Mouse (Mus musculus) hindbrain, embryonic 10.5 days (tissue): ENCODE data around the gene Dync2li1. TPM values are rescaled to one million over a fixed set of nuclear protein-coding genes. Genes with fewer than 3 reads are reported as not detected.

ENCODE experiments used
- DNase-seq: peaks from one replicate; pipeline ENCODE4 v3.0.0-alpha.2; 2017; ENCODE audit warnings: low spot score
- H3K27ac ChIP-seq: fragments of 300-500 bp; sonication (generic); 2 replicates; pipeline ENCODE4 v1.5.1; 2016; ENCODE audit warnings: mild to moderate bottlenecking, moderate library complexity
- H3K27me3 ChIP-seq: fragments of 300-500 bp; sonication (generic); 2 replicates; pipeline ENCODE4 v1.6.1; 2016; ENCODE audit warnings: mild to moderate bottlenecking; ENCODE audit not compliant: poor library complexity, insufficient read depth, severe bottlenecking
- H3K36me3 ChIP-seq: fragments of 300-500 bp; sonication (generic); 2 replicates; pipeline ENCODE4 v1.6.1; 2016; ENCODE audit warnings: mild to moderate bottlenecking, moderate library complexity
- H3K4me1 ChIP-seq: fragments of 300-500 bp; sonication (generic); replicated peaks from 2 replicates; pipeline ENCODE4 v1.6.1; 2016; ENCODE audit warnings: mild to moderate bottlenecking
- H3K4me3 ChIP-seq: fragments of 300-500 bp; sonication (generic); 2 replicates; pipeline ENCODE4 v1.5.1; 2016; ENCODE audit warnings: mild to moderate bottlenecking, moderate library complexity
- H3K9me3 ChIP-seq: fragments of 300-500 bp; sonication (generic); 2 replicates; pipeline ENCODE4 v1.6.1; 2016; ENCODE audit warnings: mild to moderate bottlenecking, moderate library complexity
- WGBS: fragments of 180-500 bp; shearing (Covaris S2); methylation state at CpG from one replicate; pipeline ENCODE4 v1.1.7; 2016; 5-methylcytosine and 5-hydroxymethylcytosine counted together
- polyA plus RNA-seq: library from polyadenylated mRNA; unstranded; fragments of >200 nt; fragmentation: Nextera tagmentation; extraction: Ambion mirVana; gene quantifications from 2 replicates; pipeline ENCODE4 v1.2.1, GENCODE M21; 2016

The Dync2li1 gene
- polyA plus RNA-seq, 1 experiment from 2014 or later: 30.0 TPM

- H3K36me3 ChIP-seq: 0 out of 2 replicates have a peak, but pooled peaks cover 8% of the 10 kb centered on the region
- no peaks in the 10 kb centered on the region for H3K9me3 ChIP-seq
- no peaks in the 10 kb centered on the region for H3K27me3 ChIP-seq
- H3K4me1 ChIP-seq: peaks cover 7% of the 10 kb centered on the region
- WGBS: 82% methylated on average over 8 of the region's 8 CpGs
- no peak overlapping the region for H3K4me3 ChIP-seq
- DNase-seq: no peak
- H3K27ac ChIP-seq: no peak overlapping the region
These were observed 10.0 kb downstream of the Dync2li1 start for GRCm38 (mm10) chr17:84636328-84636727.

GRCm38 (mm10) chr17:84637971-84638370 lies 11.7 kb downstream of the Dync2li1 start:
- Histone ChIP-seq H3K4me1 (peaks cover 9% of the 10 kb centered on the region), H3K4me3 (no peak overlapping the region), H3K27ac (no peak overlapping the region), H3K36me3 (0 out of 2 replicates have a peak, but pooled peaks cover 8% of the 10 kb centered on the region), H3K27me3 (no peaks in the 10 kb centered on the region), H3K9me3 (no peaks in the 10 kb centered on the region)
- WGBS: 95% methylated on average over 6 of the region's 6 CpGs
- no peak for DNase-seq

DNA sequence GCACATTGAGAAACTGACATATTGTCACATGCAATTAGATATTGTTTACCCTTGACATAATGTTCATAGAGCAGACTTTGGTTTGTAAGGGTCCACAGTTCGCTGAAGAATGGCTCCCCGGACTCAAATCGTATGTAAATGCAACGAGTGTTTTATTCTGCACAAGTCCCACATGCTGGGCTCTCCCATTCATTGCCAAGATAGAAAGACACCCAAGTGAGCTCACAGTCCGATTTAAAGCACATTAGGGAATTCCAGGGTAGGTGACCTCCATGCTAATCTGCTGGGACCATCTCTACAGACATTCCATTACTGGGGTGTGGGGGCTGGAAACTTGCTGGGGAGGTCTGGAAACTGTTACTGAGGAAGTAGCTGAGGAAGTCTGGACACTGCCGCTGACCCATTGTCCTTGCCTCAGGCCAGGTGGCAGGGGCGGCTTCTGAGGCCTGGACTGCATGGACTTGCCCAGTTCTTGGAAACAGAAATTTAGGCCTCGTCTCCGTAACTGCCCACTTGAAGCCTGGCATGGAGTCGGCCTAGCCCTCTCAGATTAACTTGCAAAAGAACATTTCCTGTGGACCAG lies 13.6 kb downstream of the Dync2li1 start:
- 67% methylated on average over 10 of the region's 10 CpGs for WGBS
- H3K27me3 ChIP-seq: no peaks in the 10 kb centered on the region

DNA sequence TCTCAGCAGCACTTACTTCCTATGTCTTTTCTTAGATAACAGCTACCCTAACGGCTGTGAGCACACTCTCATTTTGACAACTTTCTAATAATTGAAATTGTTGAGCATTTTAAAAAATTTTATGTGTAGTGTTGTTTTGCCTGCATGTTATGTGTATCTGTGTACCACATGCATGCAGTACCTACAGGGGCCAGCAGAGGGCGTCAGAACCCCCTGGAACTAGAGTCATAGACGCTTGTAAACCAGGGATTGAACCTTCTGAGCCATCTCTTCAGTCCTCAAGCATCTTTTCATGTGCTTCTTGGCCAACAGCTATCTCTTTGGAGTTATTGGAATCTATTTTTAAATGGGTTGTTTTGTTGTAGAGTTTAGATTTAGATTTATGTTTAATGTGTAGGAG lies 15.6 kb downstream of the Dync2li1 start:
- H3K27me3 ChIP-seq: no peaks in the 10 kb centered on the region
- peaks cover 40% of the 10 kb centered on the region for H3K4me1 ChIP-seq
- no peaks in the 10 kb centered on the region for H3K9me3 ChIP-seq
- peak; percentile 54 for DNase-seq
- H3K36me3 ChIP-seq: 0 out of 2 replicates have a peak, but pooled peaks cover 4% of the 10 kb centered on the region
- no peak overlapping the region for H3K27ac ChIP-seq
- WGBS: 36% methylated on average over 3 of the region's 3 CpGs
- H3K4me3 ChIP-seq: no peak overlapping the region

More for the DNA sequence above, 13.6 kb downstream of the Dync2li1 start:
- Histone ChIP-seq H3K4me3 (no peak overlapping the region), H3K27ac (no peak overlapping the region), H3K4me1 (peaks cover 22% of the 10 kb centered on the region), H3K36me3 (0 out of 2 replicates have a peak, but pooled peaks cover 4% of the 10 kb centered on the region), H3K9me3 (no peaks in the 10 kb centered on the region)
- DNase-seq: no peak

DNA sequence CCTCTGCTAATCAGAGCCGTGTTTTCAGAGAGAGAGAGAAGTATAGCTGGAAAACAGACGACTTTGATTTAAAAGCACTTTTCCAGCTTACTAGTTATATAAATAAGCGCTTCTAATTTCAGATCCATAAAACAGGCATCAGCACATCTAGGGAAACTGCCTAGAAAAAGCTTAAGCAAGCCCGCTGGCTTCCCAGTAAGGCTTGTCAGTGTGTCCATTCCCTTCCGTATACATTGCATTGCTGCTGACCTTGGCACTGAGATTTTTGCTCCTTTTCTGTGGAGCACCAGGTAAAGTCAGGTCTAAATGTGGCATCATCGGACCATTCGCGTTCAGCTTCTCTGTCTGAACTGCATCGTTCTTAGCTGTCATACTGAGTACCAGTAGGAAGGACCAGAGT lies 16.0 kb downstream of the Dync2li1 start:
- DNase-seq: no peak
- H3K27ac ChIP-seq: no peak overlapping the region
- no peaks in the 10 kb centered on the region for H3K9me3 ChIP-seq
- WGBS: 93% methylated on average over 9 of the region's 9 CpGs
- H3K4me1 ChIP-seq: peaks cover 40% of the 10 kb centered on the region
- no peaks in the 10 kb centered on the region for H3K27me3 ChIP-seq
- no peak overlapping the region for H3K4me3 ChIP-seq
- H3K36me3 ChIP-seq: no peaks in the 10 kb centered on the region

- no peak for DNase-seq
- no peaks in the 10 kb centered on the region for H3K36me3 ChIP-seq
- WGBS: 58% methylated on average over 16 of the region's 16 CpGs
- no peak overlapping the region for H3K4me3 ChIP-seq
- H3K27me3 ChIP-seq: no peaks in the 10 kb centered on the region
- peak overlapping the region; percentile 70 for H3K27ac ChIP-seq
- H3K4me1 ChIP-seq: peaks cover 40% of the 10 kb centered on the region
- no peaks in the 10 kb centered on the region for H3K9me3 ChIP-seq
These were observed 18.2 kb downstream of the Dync2li1 start for GRCm38 (mm10) chr17:84644292-84645050.

DNA sequence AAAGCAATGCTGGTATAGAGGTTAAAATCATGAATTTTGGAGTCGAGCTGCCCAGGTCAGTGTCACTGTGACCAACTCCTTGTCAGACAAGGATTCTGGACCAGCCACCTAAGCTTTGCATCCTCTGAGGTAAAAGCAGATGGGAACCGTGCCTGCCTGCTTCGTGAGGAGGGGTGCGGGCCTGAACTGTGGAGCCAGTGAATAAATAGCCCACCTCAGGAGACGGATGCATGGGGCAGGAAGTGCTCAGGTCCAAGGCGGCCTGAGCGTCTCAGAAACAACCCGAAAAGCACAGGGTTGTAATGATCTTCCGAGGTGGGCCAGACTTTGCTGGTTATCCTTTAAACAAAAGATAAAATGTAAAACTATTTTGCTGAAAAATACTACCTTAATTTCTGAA lies 18.8 kb downstream of the Dync2li1 start:
- Histone ChIP-seq H3K36me3 (no peaks in the 10 kb centered on the region), H3K27ac (peak overlapping the region; percentile 70; the same call in 1 of the 2 replicates), H3K9me3 (no peaks in the 10 kb centered on the region), H3K27me3 (no peaks in the 10 kb centered on the region), H3K4me1 (peaks cover 35% of the 10 kb centered on the region), H3K4me3 (no peak overlapping the region)
- DNase-seq: no peak
- 34% methylated on average over 9 of the region's 9 CpGs for WGBS

DNA sequence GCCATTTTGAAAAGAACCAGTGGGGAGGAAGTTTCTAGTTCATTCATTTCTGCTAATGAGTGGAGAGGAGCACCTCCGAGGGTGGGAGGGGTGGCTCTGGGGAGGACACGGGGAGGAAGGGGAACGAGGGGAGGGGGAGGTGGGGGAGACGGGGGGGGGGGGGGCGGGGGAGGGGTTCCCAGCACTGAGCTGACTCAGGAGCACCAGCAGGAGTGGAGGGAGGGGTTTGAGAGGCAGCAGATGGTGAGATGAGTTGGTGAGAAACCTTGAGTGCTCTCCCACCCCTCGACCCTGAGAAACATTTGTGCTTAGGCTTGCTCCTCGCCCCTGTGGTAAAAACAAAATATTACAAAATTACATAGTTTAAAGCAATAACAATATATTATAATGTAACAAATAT lies 19.6 kb downstream of the Dync2li1 start:
- peak; percentile 47 for DNase-seq
- WGBS: 32% methylated on average over 4 of the region's 7 CpGs
- H3K9me3 ChIP-seq: no peaks in the 10 kb centered on the region
- H3K36me3 ChIP-seq: no peaks in the 10 kb centered on the region
- H3K4me1 ChIP-seq: peaks cover 33% of the 10 kb centered on the region
- H3K27ac ChIP-seq: no peak overlapping the region
- no peak overlapping the region for H3K4me3 ChIP-seq
- no peaks in the 10 kb centered on the region for H3K27me3 ChIP-seq

DNA sequence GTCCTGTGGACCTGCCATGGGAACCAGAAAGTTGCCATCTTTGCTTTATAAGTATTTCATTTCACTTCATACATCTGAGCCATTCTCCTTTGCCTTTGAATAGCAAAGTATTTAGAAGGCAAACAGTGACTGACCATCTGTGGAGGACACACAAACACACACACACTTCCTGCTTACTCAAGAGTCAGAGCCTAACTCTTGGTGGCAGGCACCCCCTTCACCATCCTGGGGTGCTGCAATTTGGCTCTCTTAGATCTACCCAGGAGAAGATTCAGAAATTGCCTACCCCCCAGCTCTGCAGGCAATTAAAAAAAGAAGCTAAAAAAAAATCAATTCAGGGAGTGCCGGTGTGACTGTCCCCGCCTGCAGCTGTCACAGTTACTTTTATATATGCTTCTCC lies 20.2 kb downstream of the Dync2li1 start:
- H3K9me3 ChIP-seq: no peaks in the 10 kb centered on the region
- 66% methylated on average over 2 of the region's 2 CpGs for WGBS
- H3K4me3 ChIP-seq: no peak overlapping the region
- H3K27ac ChIP-seq: peak overlapping the region; percentile 20; the same call in 1 of the 2 replicates
- peaks cover 33% of the 10 kb centered on the region for H3K4me1 ChIP-seq
- H3K36me3 ChIP-seq: 0 out of 2 replicates have a peak, but pooled peaks cover 2% of the 10 kb centered on the region
- DNase-seq: no peak
- H3K27me3 ChIP-seq: no peaks in the 10 kb centered on the region

DNA sequence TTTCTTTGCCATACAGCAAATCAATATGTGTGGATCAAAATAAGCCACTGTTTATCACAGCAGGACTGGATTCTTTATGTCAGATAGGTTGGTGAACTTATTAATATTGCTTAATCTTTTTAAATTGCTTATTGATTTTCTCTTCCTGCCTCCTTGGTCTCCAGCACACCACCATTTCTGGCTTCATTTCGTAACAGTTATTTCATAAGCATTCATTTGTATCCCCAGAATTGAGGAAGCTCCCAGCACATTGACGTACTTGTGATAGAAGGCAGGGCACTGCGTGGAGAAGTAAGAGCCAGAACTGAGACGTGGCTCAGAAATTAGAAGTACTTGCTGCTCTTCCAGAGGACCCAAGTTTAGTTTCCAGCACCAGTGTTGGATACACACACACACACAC lies 21.3 kb downstream of the Dync2li1 start:
- H3K9me3 ChIP-seq: no peaks in the 10 kb centered on the region
- 83% methylated on average over 4 of the region's 4 CpGs for WGBS

DNA sequence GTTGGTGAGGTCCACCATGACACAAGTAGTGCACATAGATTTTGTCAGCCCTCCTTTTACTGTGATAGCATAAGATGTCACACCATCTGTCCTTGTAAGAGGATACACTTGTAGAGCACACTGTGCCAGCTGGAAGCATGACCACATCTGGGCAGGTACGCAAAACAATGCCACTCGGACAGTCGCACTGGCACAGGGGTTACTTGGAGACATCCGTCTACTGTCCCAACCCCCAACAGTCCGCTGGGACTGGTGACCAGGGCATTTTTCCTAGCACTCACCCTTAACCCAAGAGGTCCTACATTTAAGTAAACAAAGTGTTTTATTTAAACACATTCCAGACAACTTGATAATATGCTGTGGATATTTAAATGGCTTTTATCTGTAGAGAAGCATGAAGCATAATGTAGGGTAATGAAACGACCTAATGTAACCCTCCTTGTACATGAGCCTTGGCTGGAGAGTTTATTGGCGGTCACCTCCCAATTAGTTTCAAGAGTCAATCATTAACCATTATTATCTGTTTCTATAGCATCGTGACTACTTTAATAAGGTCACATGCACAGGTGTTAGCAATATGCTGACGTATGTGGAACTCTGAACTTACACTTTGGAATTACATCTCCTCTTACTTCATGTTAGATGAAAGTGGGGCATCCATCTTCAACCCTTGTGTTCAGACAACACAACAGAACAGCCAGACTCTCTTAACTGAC lies 24.2 kb downstream of the Dync2li1 start:
- no peak overlapping the region for H3K27ac ChIP-seq
- H3K27me3 ChIP-seq: no peaks in the 10 kb centered on the region
- H3K36me3 ChIP-seq: peaks cover 7% of the 10 kb centered on the region; the same call in 1 of the 2 replicates
- no peak for DNase-seq
- H3K4me3 ChIP-seq: no peak overlapping the region
- peaks cover 12% of the 10 kb centered on the region for H3K4me1 ChIP-seq
- no peaks in the 10 kb centered on the region for H3K9me3 ChIP-seq
- WGBS: 91% methylated on average over 9 of the region's 9 CpGs

More for the DNA sequence above, 21.3 kb downstream of the Dync2li1 start:
- H3K27me3 ChIP-seq: no peaks in the 10 kb centered on the region
- H3K27ac ChIP-seq: no peak overlapping the region
- 0 out of 2 replicates have a peak, but pooled peaks cover 3% of the 10 kb centered on the region for H3K36me3 ChIP-seq
- DNase-seq: no peak
- H3K4me1 ChIP-seq: peaks cover 33% of the 10 kb centered on the region
- H3K4me3 ChIP-seq: no peak overlapping the region

- peaks cover 7% of the 10 kb centered on the region; the same call in 1 of the 2 replicates for H3K36me3 ChIP-seq
- WGBS: 93% methylated on average over 9 of the region's 9 CpGs
These were observed 27.2 kb downstream of the Dync2li1 start for GRCm38 (mm10) chr17:84653544-84653943.

More at GRCm38 (mm10) chr17:84653544-84653943, 27.2 kb downstream of the Dync2li1 start:
- H3K4me3 ChIP-seq: no peak overlapping the region
- DNase-seq: no peak
- peaks cover 26% of the 10 kb centered on the region for H3K4me1 ChIP-seq
- no peaks in the 10 kb centered on the region for H3K27me3 ChIP-seq
- no peak overlapping the region for H3K27ac ChIP-seq
- no peaks in the 10 kb centered on the region for H3K9me3 ChIP-seq
